Mouse (Mus musculus) cerebellum, adult 2 months (tissue): ENCODE data around the gene Tmed5. TPM values are rescaled to one million over a fixed set of nuclear protein-coding genes. Genes with fewer than 3 reads are reported as not detected.

Experiments
- DNase-seq, 2 experiments: peaks; one replicate each; pipeline ENCODE4 v3.0.0; 2021
- H3K27ac ChIP-seq: fragments of 200-500 bp; 2 replicates; pipeline ENCODE4 v1.5.1; 2012; ENCODE audit warnings: low read length, control low read depth, inconsistent platforms; ENCODE audit not compliant: insufficient read depth
- H3K27me3 ChIP-seq: fragments of 200-500 bp; 2 replicates; pipeline ENCODE4 v1.6.1; 2012; ENCODE audit warnings: inconsistent platforms, mild to moderate bottlenecking, low read length, moderate library complexity; ENCODE audit not compliant: control insufficient read depth, insufficient read depth
- H3K4me1 ChIP-seq: fragments of 200-500 bp; 2 replicates; pipeline ENCODE4 v1.6.1; 2011; ENCODE audit warnings: low read length; ENCODE audit not compliant: control insufficient read depth, insufficient read depth
- H3K4me3 ChIP-seq: fragments of 200-500 bp; replicated peaks from 2 replicates; pipeline ENCODE3; 2011; ENCODE audit warnings: mild to moderate bottlenecking, low read depth, low read length, control low read depth; ENCODE audit not compliant: insufficient read depth
- CTCF ChIP-seq: fragments of 200-500 bp; IDR thresholded peaks from 2 replicates; pipeline ENCODE4 v1.5.1; 2011; ENCODE audit warnings: low read depth, mild to moderate bottlenecking, control low read depth, low read length, moderate library complexity, borderline replicate concordance; ENCODE audit not compliant: insufficient read depth
- POLR2A ChIP-seq: fragments of 200-500 bp; IDR thresholded peaks from 2 replicates; pipeline ENCODE4 v1.6.1; 2011; ENCODE audit warnings: low read length, control low read depth, borderline replicate concordance; ENCODE audit not compliant: insufficient read depth
- WGBS: fragments of 180-500 bp; shearing (Covaris S2); methylation state at CpG from one replicate; pipeline ENCODE4 v1.1.7; 2018; 5-methylcytosine and 5-hydroxymethylcytosine counted together
- polyA plus RNA-seq: library from polyadenylated mRNA; depleted of rRNA; stranded (reverse); fragments of >200 nt; gene quantifications from 2 replicates; pipeline ENCODE4 v1.2.3, GENCODE M21; 2012; rRNA removed

The Tmed5 gene
- polyA plus RNA-seq, 1 experiment: 19.9 TPM

DNA sequence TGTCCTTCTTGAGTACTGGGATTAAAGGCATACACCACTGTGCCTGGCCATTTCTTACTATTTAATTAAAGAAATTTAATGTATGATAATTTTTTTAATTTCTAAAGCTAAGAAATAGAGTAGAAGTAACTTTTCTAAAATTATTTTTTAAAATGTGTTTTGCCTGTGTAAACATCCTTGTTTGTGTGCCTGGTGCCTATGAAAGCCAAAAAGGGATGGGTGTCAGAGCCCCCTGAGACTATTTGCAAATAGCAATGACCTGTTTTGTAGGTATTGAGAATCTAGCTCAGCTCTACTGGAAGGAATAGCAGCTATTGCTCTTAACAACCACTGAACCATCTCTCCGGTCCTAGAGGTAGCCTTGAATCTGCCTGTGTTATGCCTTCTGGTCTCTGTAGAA lies 60.1 kb downstream of the Tmed5 start:
- DNase-seq: no peak
- no peaks in the 10 kb centered on the region for H3K27me3 ChIP-seq
- no peak overlapping the region for H3K27ac ChIP-seq
- no peaks in the 10 kb centered on the region for H3K4me1 ChIP-seq
- 98% methylated on average over 1 of the region's 1 CpGs for WGBS
- no peak for TF ChIP-seq CTCF
- TF ChIP-seq POLR2A: no peak
- H3K4me3 ChIP-seq: no peak overlapping the region

GRCm38 (mm10) chr5:108065465-108066411 lies 66.7 kb downstream of the Tmed5 start, which contains the start of gene Mtf2:
Gene Mtf2 (plus strand): TSS chr5:108065674.
- WGBS: under 1% methylated on average over 59 of the region's 59 CpGs

GRCm38 (mm10) chr5:108060413-108060812 lies 72.0 kb downstream of the Tmed5 start:
- no peaks in the 10 kb centered on the region for H3K4me1 ChIP-seq
- no peaks in the 10 kb centered on the region; the same call in 1 of the 2 replicates for H3K27me3 ChIP-seq
- TF ChIP-seq CTCF (no peak), POLR2A (no peak)
- H3K27ac ChIP-seq: no peak overlapping the region
- WGBS: 95% methylated on average over 9 of the region's 9 CpGs
- no peak overlapping the region for H3K4me3 ChIP-seq
- DNase-seq: no peak

More at GRCm38 (mm10) chr5:108065465-108066411, 66.7 kb downstream of the Tmed5 start, which contains the start of gene Mtf2:
- DNase-seq: peak; percentile 98 to 99
- H3K27me3 ChIP-seq: no peaks in the 10 kb centered on the region
- no peaks in the 10 kb centered on the region for H3K4me1 ChIP-seq
- no peak for TF ChIP-seq CTCF
- TF ChIP-seq POLR2A: peak; percentile 97
- H3K4me3 ChIP-seq: peak within 1 kb of the TSS; percentile 80
- peak within 1 kb of the TSS; percentile 85 for H3K27ac ChIP-seq

Other genes starting within 250 kb of the Tmed5 start
- 75.5 and 81.9 TPM in 2 replicates for gene Rpl5, start 232.1 kb downstream of the Tmed5 start, polyA plus RNA-seq
- 30.9 and 32.4 TPM in 2 replicates for gene Fam69a, start 145.5 kb downstream of the Tmed5 start, polyA plus RNA-seq
- 43.4 and 45.7 TPM in 2 replicates for gene Mtf2, start 66.9 kb downstream of the Tmed5 start, polyA plus RNA-seq
- gene Ccdc18, start 255 bp upstream of the Tmed5 start, polyA plus RNA-seq: 0.38 and 0.48 TPM in 2 replicates
- gene Dr1, start 136.3 kb upstream of the Tmed5 start, polyA plus RNA-seq: 25.7 and 27.3 TPM in 2 replicates
- 8.9 and 9.3 TPM in 2 replicates for gene Pigg, start 180.0 kb upstream of the Tmed5 start, polyA plus RNA-seq
- gene Gm42517, start 235.3 kb upstream of the Tmed5 start, polyA plus RNA-seq: 12.5 and 13.9 TPM in 2 replicates